Mouse (Mus musculus) intestine, embryonic 14.5 days (tissue): ENCODE data around the gene Cd59b. TPM values are rescaled to one million over a fixed set of nuclear protein-coding genes. Genes with fewer than 3 reads are reported as not detected.

Source experiments
- ATAC-seq: fragments of 200-750 bp; cut with Nextera tagmentation; replicated peaks from 2 replicates; pipeline ENCODE4 v1.8.0; 2017; ENCODE audit warnings: low read depth, moderate number of reproducible peaks, moderate TSS enrichment, moderate library complexity; ENCODE audit not compliant: low FRiP score, low TSS enrichment
- DNase-seq: peaks from one replicate; pipeline ENCODE4 v3.0.0-alpha.2; 2018; ENCODE audit warnings: low spot score
- H3K27ac ChIP-seq: fragments of 300-500 bp; sonication (generic); 2 replicates; pipeline ENCODE4 v1.5.1; 2014; ENCODE audit warnings: low read depth, mild to moderate bottlenecking, control low read depth
- H3K27me3 ChIP-seq: fragments of 300-500 bp; sonication (generic); replicated peaks from 2 replicates; pipeline ENCODE4 v1.6.1; 2014; ENCODE audit warnings: low read length, control low read depth; ENCODE audit not compliant: control insufficient read depth, insufficient read depth
- H3K36me3 ChIP-seq: fragments of 300-500 bp; sonication (generic); 2 replicates; pipeline ENCODE4 v1.6.1; 2014; ENCODE audit warnings: low read length, control low read depth; ENCODE audit not compliant: control insufficient read depth, insufficient read depth
- H3K4me1 ChIP-seq: fragments of 300-500 bp; sonication (generic); replicated peaks from 2 replicates; pipeline ENCODE4 v1.6.1; 2014; ENCODE audit warnings: low read length, control low read depth, mixed read lengths; ENCODE audit not compliant: control insufficient read depth, insufficient read depth
- H3K4me2 ChIP-seq: fragments of 300-500 bp; sonication (generic); 2 replicates; pipeline ENCODE4 v1.6.1; 2014; ENCODE audit warnings: low read length
- H3K4me3 ChIP-seq: fragments of 300-500 bp; sonication (generic); 2 replicates; pipeline ENCODE4 v1.5.1; 2014; ENCODE audit warnings: low read depth, low read length, control low read depth, mixed read lengths
- H3K9ac ChIP-seq: fragments of 300-500 bp; sonication (generic); 2 replicates; pipeline ENCODE4 v1.6.1; 2014; ENCODE audit warnings: mild to moderate bottlenecking, low read length
- H3K9me3 ChIP-seq: fragments of 300-500 bp; sonication (generic); 2 replicates; pipeline ENCODE4 v1.6.1; 2016; ENCODE audit warnings: low read length, control low read depth; ENCODE audit not compliant: control insufficient read depth
- WGBS: fragments of 180-500 bp; shearing (Covaris S2); extraction: QIAGEN DNeasy Blood & Tissue Kit; methylation state at CpG from one replicate; pipeline ENCODE4 v1.1.7; 2014; 5-methylcytosine and 5-hydroxymethylcytosine counted together
- polyA plus RNA-seq: library from polyadenylated mRNA; unstranded; fragments of >200 nt; fragmentation: Nextera tagmentation; extraction: Ambion mirVana; gene quantifications from 2 replicates; pipeline ENCODE4 v1.2.1, GENCODE M21; 2014

The Cd59b gene
- polyA plus RNA-seq, 1 experiment from 2014 or later = 5.1 TPM

- ATAC-seq (peak; percentile 56), DNase-seq (no peak)
- Histone ChIP-seq H3K27me3 (no peaks in the 10 kb centered on the region), H3K4me1 (peaks cover 5% of the 10 kb centered on the region; the same call in 1 of the 2 replicates), H3K4me2 (no peak overlapping the region), H3K36me3 (no peaks in the 10 kb centered on the region), H3K9me3 (no peaks in the 10 kb centered on the region), H3K27ac (peak overlapping the region; percentile 41; the same call in 1 of the 2 replicates), H3K4me3 (no peak overlapping the region), H3K9ac (no peak overlapping the region)
- WGBS = 74% methylated on average over 13 of the region's 13 CpGs
Measured at GRCm38 (mm10) chr2:104128803-104129531, 59.3 kb downstream of the Cd59b start.

GRCm38 (mm10) chr2:104130165-104130564 lies 60.5 kb downstream of the Cd59b start:
- H3K4me3 ChIP-seq = no peak overlapping the region
- no peaks in the 10 kb centered on the region for H3K27me3 ChIP-seq
- WGBS = 59% methylated on average over 6 of the region's 6 CpGs
- H3K36me3 ChIP-seq = no peaks in the 10 kb centered on the region
- ATAC-seq (peak; percentile 33; the same call in 1 of the 2 replicates), DNase-seq (no peak)
- H3K4me2 ChIP-seq = no peak overlapping the region
- H3K9me3 ChIP-seq = no peaks in the 10 kb centered on the region
- no peak overlapping the region for H3K9ac ChIP-seq
- no peak overlapping the region for H3K27ac ChIP-seq
- peaks cover 7% of the 10 kb centered on the region; the same call in 1 of the 2 replicates for H3K4me1 ChIP-seq

DNA sequence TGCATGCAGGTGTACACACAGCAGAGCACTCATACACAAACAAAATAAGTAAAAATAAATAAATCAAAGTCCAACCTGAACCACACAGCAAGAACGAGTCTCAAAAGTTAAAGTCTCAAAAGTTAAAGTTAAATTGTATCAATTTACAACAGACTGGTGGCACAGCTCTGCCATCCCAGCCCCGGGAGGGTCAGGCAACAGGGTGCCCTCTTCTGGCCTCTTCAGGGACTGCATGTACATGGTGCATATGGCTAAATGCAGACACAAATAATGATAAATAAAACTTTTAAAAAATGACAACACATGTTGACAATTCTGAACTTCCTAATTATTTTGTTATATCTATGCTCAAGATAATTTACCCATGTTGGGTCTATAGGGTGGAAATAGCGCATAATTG lies 61.3 kb downstream of the Cd59b start:
- no peak overlapping the region for H3K27ac ChIP-seq
- no peaks in the 10 kb centered on the region for H3K9me3 ChIP-seq
- H3K36me3 ChIP-seq = no peaks in the 10 kb centered on the region
- H3K4me3 ChIP-seq = no peak overlapping the region
- DNase-seq (peak; percentile 67), ATAC-seq (no peak)
- no peaks in the 10 kb centered on the region for H3K27me3 ChIP-seq
- no peak overlapping the region for H3K4me2 ChIP-seq
- H3K9ac ChIP-seq = no peak overlapping the region
- 66% methylated on average over 3 of the region's 3 CpGs for WGBS
- H3K4me1 ChIP-seq = peaks cover 7% of the 10 kb centered on the region; the same call in 1 of the 2 replicates

DNA sequence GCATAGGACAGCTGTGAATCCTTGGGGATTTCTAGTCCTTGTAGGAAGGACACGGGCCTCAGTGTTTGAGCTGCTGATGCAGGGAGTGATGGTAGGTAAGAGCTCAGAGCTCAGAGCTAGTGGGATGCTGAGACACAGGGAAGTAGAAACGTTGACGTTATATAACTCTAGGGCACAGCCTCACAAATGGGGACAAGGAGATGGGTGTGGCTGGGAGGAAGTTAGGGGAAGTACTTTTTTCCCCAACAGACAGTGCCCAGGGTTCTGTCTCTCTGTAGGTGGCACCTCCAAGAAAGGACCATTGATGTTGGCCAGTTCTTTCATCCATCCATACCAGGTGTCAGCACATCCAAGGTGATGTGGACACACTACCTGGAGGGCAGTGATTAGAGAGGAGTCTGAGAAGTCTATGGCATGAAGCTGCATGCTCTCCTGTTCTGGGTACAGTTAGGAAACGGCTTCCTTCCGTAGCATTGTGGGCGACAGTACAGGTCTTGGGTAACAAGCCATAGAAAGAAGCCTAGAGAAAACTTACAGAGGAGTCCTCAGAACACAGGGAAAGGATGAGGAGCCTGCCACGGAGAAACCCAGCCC lies 62.7 kb downstream of the Cd59b start:
- DNase-seq (no peak), ATAC-seq (no peak)
- 75% methylated on average over 7 of the region's 7 CpGs for WGBS
- Histone ChIP-seq H3K27me3 (no peaks in the 10 kb centered on the region), H3K36me3 (no peaks in the 10 kb centered on the region), H3K4me1 (peaks cover 7% of the 10 kb centered on the region; the same call in 1 of the 2 replicates), H3K4me3 (no peak overlapping the region), H3K9me3 (no peaks in the 10 kb centered on the region), H3K27ac (no peak overlapping the region), H3K4me2 (no peak overlapping the region), H3K9ac (no peak overlapping the region)

DNA sequence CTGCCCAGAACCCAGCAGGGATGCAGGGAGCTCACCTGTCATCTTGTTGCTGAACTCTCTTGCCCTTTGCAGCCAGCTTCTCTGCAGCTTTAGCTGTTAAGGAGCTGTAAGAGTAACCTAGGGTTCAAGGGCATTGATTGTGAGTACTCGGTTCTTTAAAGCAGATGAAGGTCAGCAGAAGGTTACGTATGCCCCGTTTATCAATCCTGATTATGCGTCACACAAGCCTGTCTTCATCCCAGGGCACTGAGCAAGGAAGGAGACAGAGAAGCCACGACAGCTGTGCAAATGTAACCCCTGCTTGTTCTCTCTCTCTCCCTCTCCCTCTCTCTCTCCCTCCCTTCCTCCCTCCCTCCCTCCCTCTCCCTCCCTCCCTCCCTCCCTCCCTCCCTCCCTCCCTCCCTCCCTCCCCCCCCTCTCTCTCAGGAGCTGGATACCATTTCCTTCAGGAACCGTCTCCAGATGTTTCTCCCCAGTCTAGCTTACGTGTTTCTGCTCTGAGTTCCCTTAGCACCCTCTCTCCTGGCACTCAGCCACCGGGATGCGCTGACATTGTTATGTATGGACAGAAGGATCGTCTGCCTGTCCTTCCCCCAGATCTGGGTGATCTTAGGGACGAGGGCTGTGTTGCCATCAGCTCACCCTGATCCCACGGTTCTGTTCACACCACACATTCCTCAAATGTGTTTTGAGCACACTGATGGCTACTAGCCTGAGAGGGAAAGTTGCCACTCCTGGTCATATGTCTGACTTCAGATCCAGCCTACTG lies 63.6 kb downstream of the Cd59b start:
- Histone ChIP-seq H3K9me3 (no peaks in the 10 kb centered on the region), H3K4me2 (no peak overlapping the region), H3K27ac (no peak overlapping the region), H3K27me3 (no peaks in the 10 kb centered on the region), H3K9ac (no peak overlapping the region), H3K36me3 (no peaks in the 10 kb centered on the region), H3K4me1 (peaks cover 5% of the 10 kb centered on the region; the same call in 1 of the 2 replicates), H3K4me3 (no peak overlapping the region)
- 27% methylated on average over 12 of the region's 12 CpGs for WGBS
- DNase-seq (no peak), ATAC-seq (no peak)

DNA sequence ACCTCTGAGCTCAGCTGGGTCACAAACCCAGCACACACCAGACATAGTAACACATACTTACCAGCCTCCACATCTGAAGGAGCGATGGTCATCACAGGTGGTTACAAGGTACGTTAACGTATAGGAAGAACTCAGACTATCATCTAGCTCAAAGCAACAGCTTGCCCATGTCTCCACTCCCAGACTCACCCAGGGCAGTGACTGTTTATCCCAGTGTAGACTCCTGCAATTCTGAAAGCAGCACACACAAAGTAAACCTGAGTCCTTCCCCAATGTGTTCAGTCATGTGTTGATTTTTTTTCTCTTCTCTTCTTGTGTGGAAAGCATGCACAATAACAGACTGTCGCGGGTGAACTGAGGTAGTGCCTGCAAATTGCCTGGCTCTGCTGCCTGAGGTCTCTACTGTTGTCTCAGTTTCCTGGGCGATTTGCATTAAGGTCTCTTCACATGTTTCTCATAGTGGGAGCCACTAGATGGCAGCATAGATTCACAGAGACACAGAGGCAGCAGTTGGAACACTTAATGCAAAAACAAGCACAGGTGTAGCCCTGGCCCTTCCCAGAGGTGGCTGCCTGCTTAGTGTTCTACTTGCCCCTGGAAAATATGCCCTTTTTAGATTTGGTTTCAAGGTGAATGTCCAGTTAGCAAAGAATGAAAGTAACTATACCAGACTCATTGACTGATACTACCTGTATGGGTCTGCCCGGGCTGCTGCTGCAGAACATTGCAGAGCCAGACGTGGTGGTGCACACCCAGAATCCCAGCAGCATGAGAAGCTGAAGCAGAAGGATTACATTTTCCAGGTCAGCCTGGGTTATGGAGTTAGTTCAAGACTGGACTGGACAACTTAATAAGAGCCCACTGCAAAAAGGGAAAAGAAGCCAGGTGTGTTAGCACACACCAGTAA lies 64.8 kb downstream of the Cd59b start:
- no peaks in the 10 kb centered on the region for H3K9me3 ChIP-seq
- 0 out of 2 replicates have a peak, but pooled peaks cover 2% of the 10 kb centered on the region for H3K4me1 ChIP-seq
- WGBS = 46% methylated on average over 8 of the region's 8 CpGs
- no peak overlapping the region for H3K4me2 ChIP-seq
- DNase-seq (peak; percentile 76), ATAC-seq (peak; percentile 33)
- H3K27ac ChIP-seq = no peak overlapping the region
- no peaks in the 10 kb centered on the region for H3K36me3 ChIP-seq
- H3K4me3 ChIP-seq = no peak overlapping the region
- no peaks in the 10 kb centered on the region for H3K27me3 ChIP-seq
- H3K9ac ChIP-seq = no peak overlapping the region

GRCm38 (mm10) chr2:104135920-104136319 lies 66.3 kb downstream of the Cd59b start:
- Histone ChIP-seq H3K9ac (no peak overlapping the region), H3K9me3 (no peaks in the 10 kb centered on the region), H3K27me3 (no peaks in the 10 kb centered on the region), H3K36me3 (no peaks in the 10 kb centered on the region), H3K4me2 (no peak overlapping the region), H3K4me1 (0 out of 2 replicates have a peak, but pooled peaks cover 2% of the 10 kb centered on the region), H3K27ac (no peak overlapping the region), H3K4me3 (no peak overlapping the region)
- DNase-seq = no peak
- ATAC-seq = no peak
- WGBS = 71% methylated on average over 2 of the region's 2 CpGs
